Comparison of ENCODE assay signal across 17 mouse cellular contexts in genomic region chr4:96980311-96980710, GRCm38 (mm10).
DNase-seq lines count a peak whose midpoint lies in the region; ATAC-seq and TF ChIP-seq lines count a peak whose summit lies in the region.
"Had no signal": no experiment of that assay in that cellular context is flagged by ENCODE, and none has a peak within 500 bp of the region (broad histone marks: within the 10 kb centered on the region; RNA-seq: fewer than 3 reads in every experiment).

No protein-coding gene starts in this region.

- no peak for TF ChIP-seq EP300 in stomach, postnatal 0 days (optimal IDR thresholded peaks at IDR 0.05)

- H3K4me1 ChIP-seq in stomach, embryonic 14.5 days (ENCODE audit: control insufficient read depth, insufficient read depth, low read length): no peaks in the 10 kb centered on the region
- H3K4me1 ChIP-seq in stomach, postnatal 0 days (replicated peaks; ENCODE audit: control insufficient read depth, insufficient read depth): no peaks in the 10 kb centered on the region
- H3K4me1 ChIP-seq: embryonic facial prominence, embryonic 10.5 days; heart, embryonic 13.5 days; hindbrain, embryonic 12.5 days; intestine, embryonic 15.5 days; limb, embryonic 15.5 days; neural tube, embryonic 12.5 days had no signal

- no peak for DNase-seq in frontal cortex, postnatal 25 days (ENCODE audit: low spot score in 2 of 2)
- peak; percentile 7 to 21 for DNase-seq in kidney, postnatal 4 days
- DNase-seq in kidney, adult 9 months: no peak
- no peak for DNase-seq in stomach, postnatal 0 days (ENCODE audit: low spot score)
- no peak for DNase-seq in layer of hippocampus, postnatal 14 days (ENCODE audit: low spot score in 2 of 2)
- no peak for DNase-seq in adrenal gland, postnatal 10 days
- DNase-seq: adrenal gland, adult 8-10 months; cerebellum, adult 2 months; right cerebral cortex, postnatal 4 days had no signal

- H3K9me3 ChIP-seq in stomach, embryonic 14.5 days (ENCODE audit: control insufficient read depth, low read depth, low read length): no peaks in the 10 kb centered on the region
- no peaks in the 10 kb centered on the region for H3K9me3 ChIP-seq in stomach, postnatal 0 days (ENCODE audit: control insufficient read depth, low read length)
- H3K9me3 ChIP-seq: embryonic facial prominence, embryonic 10.5 days; heart, embryonic 13.5 days; hindbrain, embryonic 12.5 days; intestine, embryonic 15.5 days; limb, embryonic 15.5 days; neural tube, embryonic 12.5 days had no signal

- 60% methylated on average over 2 of the region's 2 CpGs for WGBS in stomach, embryonic 14.5 days
- WGBS in stomach, postnatal 0 days: 45% methylated on average over 2 of the region's 2 CpGs

- ATAC-seq in frontal cortex, adult (ENCODE audit: low TSS enrichment): peak; percentile 92
- peak; percentile 49; the same call in 1 of the 2 replicates for ATAC-seq in stomach, embryonic 14.5 days (ENCODE audit: insufficient number of reproducible peaks, insufficient read depth, low FRiP score, low read depth)
- no peak for ATAC-seq in stomach, postnatal 0 days (ENCODE audit: low FRiP score, low TSS enrichment)
- ATAC-seq: intestine, embryonic 15.5 days had no signal

- H3K27me3 ChIP-seq in stomach, embryonic 14.5 days (ENCODE audit: control insufficient read depth, insufficient read depth, low read length): no peaks in the 10 kb centered on the region
- no peaks in the 10 kb centered on the region for H3K27me3 ChIP-seq in stomach, postnatal 0 days (ENCODE audit: control insufficient read depth, insufficient read depth, low read length)
- H3K27me3 ChIP-seq: heart, embryonic 13.5 days; hindbrain, embryonic 12.5 days; intestine, embryonic 15.5 days; limb, embryonic 15.5 days; neural tube, embryonic 12.5 days had no signal

- no peak for TF ChIP-seq CTCF in stomach, postnatal 0 days (IDR thresholded peaks at IDR 0.05; ENCODE audit: low read depth)

- H3K27ac ChIP-seq in stomach, embryonic 14.5 days (ENCODE audit: low read length): no peak overlapping the region
- no peak overlapping the region for H3K27ac ChIP-seq in stomach, postnatal 0 days (replicated peaks)
- H3K27ac ChIP-seq: embryonic facial prominence, embryonic 10.5 days; heart, embryonic 13.5 days; hindbrain, embryonic 12.5 days; intestine, embryonic 15.5 days; limb, embryonic 15.5 days; neural tube, embryonic 12.5 days had no signal

- no peak overlapping the region for H3K9ac ChIP-seq in stomach, embryonic 14.5 days (replicated peaks; ENCODE audit: low read depth, low read length)
- H3K9ac ChIP-seq in stomach, postnatal 0 days (ENCODE audit: low read length): no peak overlapping the region; the same call in 1 of the 2 replicates
- H3K9ac ChIP-seq: heart, embryonic 13.5 days; hindbrain, embryonic 12.5 days; intestine, embryonic 15.5 days; limb, embryonic 15.5 days; neural tube, embryonic 12.5 days had no signal

- H3K4me3 ChIP-seq in stomach, embryonic 14.5 days (ENCODE audit: low read depth, low read length): no peak overlapping the region
- H3K4me3 ChIP-seq in stomach, postnatal 0 days (ENCODE audit: low read depth, low read length): no peak overlapping the region
- H3K4me3 ChIP-seq: embryonic facial prominence, embryonic 10.5 days; heart, embryonic 13.5 days; hindbrain, embryonic 12.5 days; intestine, embryonic 15.5 days; limb, embryonic 15.5 days; neural tube, embryonic 12.5 days had no signal

- H3K4me2 ChIP-seq in stomach, embryonic 14.5 days (replicated peaks; ENCODE audit: low read depth, low read length): no peak overlapping the region
- H3K4me2 ChIP-seq in stomach, postnatal 0 days (replicated peaks; ENCODE audit: low read depth): no peak overlapping the region
- H3K4me2 ChIP-seq: heart, embryonic 13.5 days; hindbrain, embryonic 12.5 days; intestine, embryonic 15.5 days; limb, embryonic 15.5 days; neural tube, embryonic 12.5 days had no signal

- H3K36me3 ChIP-seq in stomach, embryonic 14.5 days (ENCODE audit: control insufficient read depth, insufficient read depth, low read length): no peaks in the 10 kb centered on the region
- no peaks in the 10 kb centered on the region for H3K36me3 ChIP-seq in stomach, postnatal 0 days (ENCODE audit: control insufficient read depth, insufficient read depth, low read length)
- H3K36me3 ChIP-seq: embryonic facial prominence, embryonic 10.5 days; heart, embryonic 13.5 days; hindbrain, embryonic 12.5 days; intestine, embryonic 15.5 days; limb, embryonic 15.5 days; neural tube, embryonic 12.5 days had no signal

Comparison
In these comparisons a context has a peak if more than half of its experiments do, and no peak if none do; other contexts are left out.
1. DNase-seq: peak in kidney, postnatal 4 days (2 of 2); none in frontal cortex, postnatal 25 days (0 of 2), kidney, adult 9 months (single experiment), stomach, postnatal 0 days (single experiment), layer of hippocampus, postnatal 14 days (0 of 2) and adrenal gland, postnatal 10 days (single experiment).